30 mouse cellular contexts compared by ENCODE assay signal in the genomic region with DNA sequence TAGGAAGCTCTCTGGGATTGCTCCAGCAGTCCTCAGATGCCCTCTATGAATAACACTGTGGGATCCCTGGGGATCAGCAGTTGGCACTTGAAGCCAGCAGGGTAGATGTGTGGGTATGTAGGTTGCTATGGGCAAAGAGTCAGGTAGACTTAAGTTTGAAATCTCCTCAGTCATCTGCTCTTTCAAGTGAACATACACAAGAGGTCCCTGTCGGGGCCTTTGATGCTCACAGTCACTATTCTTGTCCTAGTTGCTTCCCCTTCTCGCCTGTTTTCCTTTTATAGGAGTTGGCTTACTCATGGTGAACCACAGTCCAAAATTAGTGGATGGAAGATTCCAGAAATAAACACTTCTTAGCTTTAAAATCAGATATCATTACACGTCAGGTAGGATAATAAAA.
A peak's percentile ranks its signal among the peaks of the same experiment; 100 is the strongest.
DNase-seq lines count a peak whose midpoint lies in the region; ATAC-seq and TF ChIP-seq lines count a peak whose summit lies in the region.
"Had no signal": no experiment of that assay in that cellular context is flagged by ENCODE, and none has a peak within 500 bp of the region (broad histone marks: within the 10 kb centered on the region; RNA-seq: fewer than 3 reads in every experiment).

No protein-coding gene starts in this region.

- no peaks in the 10 kb centered on the region for H3K79me2 ChIP-seq in heart, adult 2 months (replicated peaks; ENCODE audit: control insufficient read depth, insufficient read depth, low read length)

- H3K27me3 ChIP-seq in heart, embryonic 10.5 days (ENCODE audit: insufficient read depth, poor library complexity, severe bottlenecking) = no peaks in the 10 kb centered on the region
- H3K27me3 ChIP-seq in heart, adult 2 months (ENCODE audit: control insufficient read depth, insufficient read depth, low read length) = no peaks in the 10 kb centered on the region
- no peaks in the 10 kb centered on the region for H3K27me3 ChIP-seq in liver, embryonic 13.5 days
- no peaks in the 10 kb centered on the region; the same call in 1 of the 2 replicates for H3K27me3 ChIP-seq in liver, embryonic 12.5 days (replicated peaks)
- no peaks in the 10 kb centered on the region for H3K27me3 ChIP-seq in midbrain, embryonic 10.5 days (ENCODE audit: low read depth, poor library complexity, severe bottlenecking)
- H3K27me3 ChIP-seq: embryonic facial prominence, embryonic 13.5 days; forebrain, embryonic 12.5 days; forebrain, embryonic 15.5 days; heart, embryonic 12.5 days; heart, embryonic 15.5 days; hindbrain, embryonic 13.5 days; intestine, embryonic 15.5 days; Patski had no signal

- no peak for ATAC-seq in liver, embryonic 13.5 days (ENCODE audit: low read depth)
- no peak for ATAC-seq in liver, embryonic 12.5 days
- ATAC-seq: forebrain, embryonic 15.5 days; hindbrain, embryonic 16.5 days; intestine, embryonic 15.5 days; Patski had no signal

- H3K9me3 ChIP-seq in heart, embryonic 10.5 days = no peaks in the 10 kb centered on the region
- H3K9me3 ChIP-seq in liver, embryonic 13.5 days (replicated peaks) = no peaks in the 10 kb centered on the region
- no peaks in the 10 kb centered on the region for H3K9me3 ChIP-seq in liver, embryonic 12.5 days (replicated peaks)
- H3K9me3 ChIP-seq in midbrain, embryonic 10.5 days (replicated peaks) = no peaks in the 10 kb centered on the region
- H3K9me3 ChIP-seq: embryonic facial prominence, embryonic 10.5 days; embryonic facial prominence, embryonic 13.5 days; forebrain, embryonic 12.5 days; forebrain, embryonic 15.5 days; G1E; heart, embryonic 12.5 days; heart, embryonic 15.5 days; hindbrain, embryonic 10.5 days; hindbrain, embryonic 13.5 days; intestine, embryonic 15.5 days had no signal

- no peak for TF ChIP-seq CTCF in heart, adult 2 months (IDR thresholded peaks at IDR 0.05)

- no peak overlapping the region for H3K4me2 ChIP-seq in liver, embryonic 13.5 days
- no peak overlapping the region for H3K4me2 ChIP-seq in liver, embryonic 12.5 days
- H3K4me2 ChIP-seq: embryonic facial prominence, embryonic 13.5 days; forebrain, embryonic 12.5 days; forebrain, embryonic 15.5 days; heart, embryonic 12.5 days; heart, embryonic 15.5 days; hindbrain, embryonic 13.5 days; intestine, embryonic 15.5 days had no signal

- H3K9ac ChIP-seq in heart, adult 2 months (ENCODE audit: low read depth, low read length) = no peak overlapping the region
- no peak overlapping the region for H3K9ac ChIP-seq in liver, embryonic 13.5 days
- H3K9ac ChIP-seq in liver, embryonic 12.5 days = no peak overlapping the region; the same call in 1 of the 2 replicates
- H3K9ac ChIP-seq: embryonic facial prominence, embryonic 13.5 days; forebrain, embryonic 12.5 days; forebrain, embryonic 15.5 days; heart, embryonic 12.5 days; heart, embryonic 15.5 days; hindbrain, embryonic 13.5 days; intestine, embryonic 15.5 days had no signal

- no peak for TF ChIP-seq EP300 in heart, adult 2 months (IDR thresholded peaks at IDR 0.05; ENCODE audit: insufficient read depth, low read depth, low read length)

- H3K4me1 ChIP-seq in heart, embryonic 10.5 days = peaks cover 21% of the 10 kb centered on the region
- H3K4me1 ChIP-seq in heart, adult 2 months (ENCODE audit: control insufficient read depth, insufficient read depth, low read length) = peaks cover 9% of the 10 kb centered on the region
- peaks cover 37% of the 10 kb centered on the region for H3K4me1 ChIP-seq in liver, embryonic 13.5 days (replicated peaks)
- peaks cover 47% of the 10 kb centered on the region for H3K4me1 ChIP-seq in liver, embryonic 12.5 days
- peaks cover 32% of the 10 kb centered on the region for H3K4me1 ChIP-seq in midbrain, embryonic 10.5 days

- no peaks in the 10 kb centered on the region for H3K36me3 ChIP-seq in heart, embryonic 10.5 days
- no peaks in the 10 kb centered on the region for H3K36me3 ChIP-seq in heart, adult 2 months (ENCODE audit: control insufficient read depth, insufficient read depth, low read length)
- no peaks in the 10 kb centered on the region for H3K36me3 ChIP-seq in liver, embryonic 13.5 days
- no peaks in the 10 kb centered on the region for H3K36me3 ChIP-seq in liver, embryonic 12.5 days
- H3K36me3 ChIP-seq in midbrain, embryonic 10.5 days = no peaks in the 10 kb centered on the region
- H3K36me3 ChIP-seq: embryonic facial prominence, embryonic 10.5 days; embryonic facial prominence, embryonic 13.5 days; forebrain, embryonic 12.5 days; forebrain, embryonic 15.5 days; G1E; heart, embryonic 12.5 days; heart, embryonic 15.5 days; hindbrain, embryonic 10.5 days; hindbrain, embryonic 13.5 days; intestine, embryonic 15.5 days had no signal

- no peak for TF ChIP-seq POLR2A in heart, adult 2 months (IDR thresholded peaks at IDR 0.05; ENCODE audit: insufficient read depth, low read depth, low read length)

- DNase-seq in heart, embryonic 10.5 days (ENCODE audit: low spot score) = no peak
- no peak for DNase-seq in heart, adult 2 months
- DNase-seq in liver, embryonic 13.5 days = no peak
- DNase-seq in brain, adult 2 months (ENCODE audit: low read depth, low spot score) = peak; percentile 74
- no peak for DNase-seq in midbrain, embryonic 10.5 days (ENCODE audit: low spot score)
- no peak for DNase-seq in lung, postnatal 36 days
- DNase-seq: adrenal gland, postnatal 10 days; adrenal gland, postnatal 36 days; cerebellum, adult 11 months; cerebellum, adult 2 months; cerebellum, postnatal 10 days; cerebellum, postnatal 36 days; embryo, embryonic 11 days; gastrocnemius, postnatal 36 days; heart, postnatal 10 days; heart, postnatal 36 days had no signal

- 55% methylated on average over 3 of the region's 3 CpGs for WGBS in heart, embryonic 10.5 days
- 52% methylated on average over 3 of the region's 3 CpGs for WGBS in heart, adult 2 months
- WGBS in liver, embryonic 13.5 days (ENCODE audit: insufficient replicate concordance) = 43% methylated on average over 3 of the region's 3 CpGs
- whole genome bisulfite sequencing in liver, embryonic 12.5 days (ENCODE audit: insufficient replicate concordance) = 59% methylated on average over 3 of the region's 3 CpGs
- 85% methylated on average over 3 of the region's 3 CpGs for WGBS in midbrain, embryonic 10.5 days

- intact Hi-C loops in heart, adult 2 months (cut with DNase I) = loop anchor here (5.0 kb wide), 1 partner anchor 47 kb away; no protein-coding TSS in a partner anchor

- 0 out of 2 replicates have a peak overlapping the region, but pooled peaks have one; percentile 10 for H3K27ac ChIP-seq in heart, embryonic 10.5 days
- H3K27ac ChIP-seq in heart, adult 2 months = no peak overlapping the region
- H3K27ac ChIP-seq in liver, embryonic 13.5 days = peak overlapping the region; percentile 59; the same call in 1 of the 2 replicates
- H3K27ac ChIP-seq in liver, embryonic 12.5 days = no peak overlapping the region
- no peak overlapping the region for H3K27ac ChIP-seq in midbrain, embryonic 10.5 days (replicated peaks)
- H3K27ac ChIP-seq: embryonic facial prominence, embryonic 10.5 days; embryonic facial prominence, embryonic 13.5 days; forebrain, embryonic 12.5 days; forebrain, embryonic 15.5 days; heart, embryonic 15.5 days; hindbrain, embryonic 10.5 days; hindbrain, embryonic 13.5 days; intestine, embryonic 15.5 days had no signal

- H3K4me3 ChIP-seq in heart, embryonic 10.5 days = no peak overlapping the region
- H3K4me3 ChIP-seq in heart, adult 2 months = no peak overlapping the region
- H3K4me3 ChIP-seq in liver, embryonic 13.5 days (replicated peaks) = no peak overlapping the region
- no peak overlapping the region for H3K4me3 ChIP-seq in liver, embryonic 12.5 days
- no peak overlapping the region for H3K4me3 ChIP-seq in midbrain, embryonic 10.5 days
- H3K4me3 ChIP-seq: embryonic facial prominence, embryonic 10.5 days; embryonic facial prominence, embryonic 13.5 days; erythroblast, embryonic 14.5 days; forebrain, embryonic 12.5 days; forebrain, embryonic 15.5 days; heart, embryonic 12.5 days; heart, embryonic 15.5 days; hindbrain, embryonic 10.5 days; hindbrain, embryonic 13.5 days; intestine, embryonic 15.5 days had no signal

Comparison
In these comparisons a context has a peak if more than half of its experiments do, and no peak if none do; other contexts are left out.
1. H3K27ac ChIP-seq: peak in heart, embryonic 10.5 days (single experiment) and liver, embryonic 13.5 days (single experiment); none in heart, adult 2 months (single experiment), liver, embryonic 12.5 days (single experiment) and midbrain, embryonic 10.5 days (single experiment).